ENCODE assay signal across 8 mouse cellular contexts in genomic region chr8:126920845-126921244, GRCm38 (mm10). TPM values are rescaled to one million over a fixed set of nuclear protein-coding genes. Genes with fewer than 3 reads are reported as not detected.
DNase-seq lines count a peak whose midpoint lies in the region; ATAC-seq lines count a peak whose summit lies in the region.

No protein-coding gene starts in this region.

- H3K4me1 ChIP-seq in hindbrain, embryonic 12.5 days = no peaks in the 10 kb centered on the region; the same call in 1 of the 2 replicates

- WGBS in hindbrain, embryonic 12.5 days = 21% methylated on average over 3 of the region's 3 CpGs

- no peaks in the 10 kb centered on the region for H3K9me3 ChIP-seq in hindbrain, embryonic 12.5 days (replicated peaks)

- no peak overlapping the region for H3K9ac ChIP-seq in hindbrain, embryonic 12.5 days

- DNase-seq in Muller cell, postnatal 12 days (ENCODE audit: inconsistent ontology term) = peak; percentile 84
- DNase-seq in cerebellum, adult 9-11 months = peak; percentile 78
- DNase-seq in frontal cortex, postnatal 14 days (ENCODE audit: low spot score in 2 of 2) = peak; percentile 63 to 64
- DNase-seq in layer of hippocampus, postnatal 10 days (ENCODE audit: low spot score in 2 of 2) = peak; percentile 74 to 80
- peak; percentile 90 for DNase-seq in lung, postnatal 10 days
- peak; percentile 88 for DNase-seq in retina, postnatal 1 day
- peak; percentile 78 for DNase-seq in urinary bladder, postnatal 36 days (ENCODE audit: low spot score in 2 of 2)

- H3K27ac ChIP-seq in hindbrain, embryonic 12.5 days = 0 out of 2 replicates have a peak overlapping the region, but pooled peaks have one; percentile 12

- H3K4me3 ChIP-seq in hindbrain, embryonic 12.5 days = no peak overlapping the region

- peaks cover 3% of the 10 kb centered on the region; the same call in 1 of the 2 replicates for H3K36me3 ChIP-seq in hindbrain, embryonic 12.5 days

- H3K4me2 ChIP-seq in hindbrain, embryonic 12.5 days (replicated peaks) = no peak overlapping the region

- peak; percentile 73; the same call in 1 of the 2 replicates for ATAC-seq in hindbrain, embryonic 12.5 days (ENCODE audit: low FRiP score)

- no peaks in the 10 kb centered on the region for H3K27me3 ChIP-seq in hindbrain, embryonic 12.5 days

RNA-seq across cellular contexts. Expression of gene Tomm20, which starts 24.8 kb away (rescaled TPM):
- 181 and 182 TPM in 2 replicates for polyA plus RNA-seq in hindbrain, embryonic 12.5 days (2016; fragmentation: Nextera tagmentation; extraction: Ambion mirVana)
- 100 to 1,000 TPM; 186 to 197 TPM for total RNA-seq in layer of hippocampus, postnatal 10 days (2021)

RNA-seq across cellular contexts. Expression of gene Rbm34, which starts 50.0 kb away (rescaled TPM):
- polyA plus RNA-seq in hindbrain, embryonic 12.5 days (2016; fragmentation: Nextera tagmentation; extraction: Ambion mirVana) = 31.4 and 34.1 TPM in 2 replicates
- total RNA-seq in layer of hippocampus, postnatal 10 days (2021) = 10 to 100 TPM; 17.4 to 19.5 TPM
